Mouse (Mus musculus): Measurements from ENCODE around the gene B3gat3.
A peak's percentile ranks its signal among the peaks of the same experiment; 100 is the strongest.

B3gat3 gene

DNA sequence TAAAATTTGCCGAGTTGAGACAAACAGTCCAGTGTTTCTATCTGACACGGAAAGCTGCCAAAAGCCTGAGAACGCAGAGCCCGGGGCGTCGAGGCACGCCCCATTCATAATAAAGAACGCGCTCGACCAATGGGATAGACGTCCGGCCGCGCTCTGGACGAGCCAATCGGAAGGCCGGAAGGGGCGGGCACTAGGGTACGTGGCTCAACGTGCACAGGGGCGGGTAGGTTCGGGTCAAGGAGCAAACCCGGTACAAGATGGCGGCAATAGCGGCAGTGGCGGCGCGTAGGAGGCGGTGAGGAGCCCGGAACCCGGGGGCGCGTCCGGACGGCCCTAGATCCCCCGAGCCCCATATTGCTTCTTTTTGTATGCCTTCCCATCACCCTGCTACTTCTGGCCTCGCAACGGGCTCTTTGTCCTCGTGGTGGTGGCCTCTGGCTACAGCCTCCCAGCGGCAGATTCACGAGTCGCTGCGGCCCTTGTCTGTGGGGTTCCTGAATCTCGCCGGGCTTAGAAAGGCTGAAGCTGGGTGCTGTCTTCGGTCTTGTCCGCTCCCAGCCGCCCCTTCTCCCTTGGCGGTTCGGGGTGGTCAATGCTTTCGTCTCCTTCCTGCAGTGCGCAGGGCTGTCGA lies 22.2 kb upstream of the B3gat3 start, which contains the start of gene Ganab:
Ganab (plus strand) TSS at position 207 of the 631 bp plus-strand sequence.
- DNase-seq (ENCODE audit: extremely low read depth, insufficient read length, low spot score): peak; percentile 92

DNA sequence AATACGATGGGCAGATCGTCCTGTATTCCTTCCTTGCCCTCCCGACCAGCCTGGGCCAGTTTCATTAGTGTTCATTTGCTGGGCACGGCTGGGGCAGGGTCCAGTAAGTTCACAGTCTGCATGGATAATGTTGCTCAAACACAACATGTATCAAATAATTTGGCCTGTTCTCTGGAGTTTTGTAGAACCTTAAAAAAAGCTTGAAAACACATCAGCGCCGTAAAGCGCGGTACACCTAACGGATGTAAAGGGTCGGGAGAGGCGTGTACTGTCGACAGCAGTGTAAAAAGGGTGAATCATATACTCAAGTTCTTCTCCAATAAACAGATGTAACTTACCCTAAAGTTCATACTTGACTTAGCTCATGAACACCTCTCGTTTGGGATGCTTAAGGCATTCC lies 21.6 kb upstream of the B3gat3 start:
- no peak for DNase-seq (ENCODE audit: extremely low read depth, insufficient read length, low spot score)

DNA sequence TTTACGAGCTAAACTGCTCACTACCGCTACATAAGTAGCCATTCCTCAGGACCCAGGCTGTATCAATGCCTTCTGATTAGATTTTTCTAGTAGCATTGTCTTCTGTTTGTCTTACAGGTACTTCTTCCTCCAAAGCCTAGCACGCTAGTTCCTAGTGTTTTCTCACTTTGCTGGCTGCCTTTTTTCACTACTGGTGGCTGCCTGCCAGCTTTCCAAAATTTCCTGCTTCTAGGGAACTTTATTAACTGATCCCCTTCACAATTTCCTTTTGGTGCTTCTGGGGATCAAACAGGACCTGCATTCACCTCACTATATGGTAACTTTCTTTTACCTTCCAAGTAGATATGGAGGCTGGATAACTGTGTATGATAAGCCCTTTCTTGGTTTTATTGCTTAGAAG lies 21.1 kb upstream of the B3gat3 start:
- DNase-seq (ENCODE audit: extremely low read depth, insufficient read length, low spot score): no peak

DNA sequence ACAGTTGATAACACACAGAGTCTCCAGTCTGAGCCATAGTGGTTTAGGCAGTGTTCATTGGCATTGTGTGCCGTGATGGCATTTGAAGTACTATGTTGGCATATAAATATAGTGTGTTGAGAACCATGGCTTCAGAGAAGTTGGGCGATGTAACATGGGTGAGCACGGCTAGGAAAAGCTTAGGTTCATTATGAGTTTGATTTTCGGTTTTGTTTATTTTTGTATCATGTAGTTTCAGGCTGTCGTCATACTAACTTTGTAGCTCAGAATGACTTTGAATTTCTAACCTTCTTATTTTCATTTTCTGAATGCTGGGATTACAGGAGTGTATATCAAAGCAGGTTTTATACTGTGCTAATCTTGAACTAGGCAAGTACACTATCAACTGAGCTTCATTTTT lies 16.8 kb upstream of the B3gat3 start:
- DNase-seq (ENCODE audit: extremely low read depth, insufficient read length, low spot score): no peak

DNA sequence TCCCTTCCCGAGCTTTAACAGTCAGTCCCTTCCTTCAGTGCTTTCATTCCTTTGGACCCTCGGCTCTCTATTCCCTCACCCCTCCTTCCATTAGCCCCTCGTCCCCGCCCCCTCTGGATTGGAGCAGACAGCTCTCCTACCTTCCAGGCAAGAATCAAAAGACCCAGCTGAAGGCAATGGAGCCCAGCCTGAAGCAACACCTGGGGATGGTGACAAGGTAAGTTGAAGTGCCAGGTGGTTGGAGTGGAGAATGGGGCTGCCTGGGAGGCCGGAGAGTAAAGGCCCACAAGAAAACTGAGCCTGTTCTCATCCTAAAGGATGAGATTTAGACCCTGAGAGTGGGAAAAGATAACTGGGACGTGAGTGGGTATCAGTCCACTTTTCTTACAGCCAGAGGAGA lies 11.6 kb upstream of the B3gat3 start:
- DNase-seq (ENCODE audit: extremely low read depth, insufficient read length, low spot score): no peak

DNA sequence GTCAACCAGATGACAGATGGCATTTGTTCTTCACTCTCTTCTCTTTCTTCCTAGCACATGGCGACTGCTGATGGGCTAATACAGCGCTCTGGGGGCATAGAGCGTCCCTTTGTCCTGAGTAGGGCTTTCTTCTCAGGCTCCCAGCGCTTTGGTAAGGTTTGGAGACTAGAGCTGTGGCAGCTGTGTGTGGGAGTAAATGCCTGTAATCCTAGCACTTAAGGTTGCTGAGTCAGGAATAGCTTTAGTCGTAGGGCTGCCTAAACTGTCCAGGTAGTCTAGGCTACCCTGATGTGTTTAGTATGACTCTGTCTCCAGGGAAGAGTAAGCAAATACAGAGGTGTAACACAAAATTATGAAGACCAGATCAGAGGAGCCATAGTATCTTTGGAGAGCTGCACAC lies 8.4 kb upstream of the B3gat3 start:
- no peak for DNase-seq (ENCODE audit: extremely low read depth, insufficient read length, low spot score)

DNA sequence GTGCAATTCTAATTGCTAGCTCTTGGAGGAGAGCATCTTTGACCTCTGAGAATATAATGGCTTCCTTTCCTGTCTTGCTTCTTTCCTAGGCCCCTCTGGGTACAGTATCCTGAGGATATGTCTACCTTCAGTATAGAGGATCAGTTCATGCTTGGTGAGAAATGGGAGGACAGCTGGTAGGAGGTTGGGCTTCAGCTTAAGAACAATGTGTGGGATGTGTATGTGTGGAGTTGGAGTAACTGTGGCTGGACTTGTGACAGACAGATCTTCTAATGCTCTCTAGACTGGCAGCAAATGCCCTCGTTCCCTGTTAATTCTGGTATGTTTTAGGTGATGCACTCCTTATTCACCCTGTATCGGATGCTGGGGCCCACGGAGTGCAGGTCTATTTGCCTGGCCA lies 6.0 kb upstream of the B3gat3 start:
- no peak for DNase-seq (ENCODE audit: extremely low read depth, insufficient read length, low spot score)

DNA sequence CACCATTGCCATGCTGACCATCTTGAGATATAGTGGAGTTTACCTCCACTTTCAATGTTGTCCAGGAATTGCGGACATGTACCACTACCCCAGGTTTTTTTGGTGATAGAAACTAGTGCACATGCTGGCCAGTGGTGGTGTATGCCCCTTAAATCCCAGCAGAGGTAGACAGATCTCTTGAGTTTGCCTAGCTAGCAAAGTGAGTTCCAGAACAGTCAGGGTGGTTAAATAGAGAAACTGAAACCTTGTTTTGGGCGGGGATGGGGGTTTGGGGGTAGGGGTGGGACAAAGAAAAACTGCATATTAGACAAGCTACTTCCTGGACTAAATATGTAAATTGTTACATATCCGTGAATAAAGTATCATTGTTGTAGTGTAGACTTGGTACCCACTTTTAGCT lies 1.2 kb upstream of the B3gat3 start:
- no peak for DNase-seq (ENCODE audit: extremely low read depth, insufficient read length, low spot score)

DNA sequence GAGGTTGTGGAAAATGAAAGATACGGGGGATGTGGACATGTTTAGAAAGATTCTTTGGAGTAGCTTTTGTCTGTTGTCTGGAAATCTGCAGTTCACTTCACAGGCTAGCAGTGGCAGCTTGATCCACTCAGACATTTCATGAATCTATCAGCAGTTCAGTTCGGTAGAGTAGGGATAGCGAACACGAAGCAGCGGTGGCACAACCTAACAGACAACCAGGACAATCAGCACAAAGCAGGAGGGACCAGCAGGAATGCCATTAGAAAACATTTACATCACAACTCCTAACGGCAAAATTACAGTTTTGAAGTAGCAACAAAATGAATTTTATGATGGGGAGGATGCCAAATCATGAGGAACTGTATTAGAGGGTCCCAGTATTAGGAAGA lies 496 bp upstream of the B3gat3 start:
- no peak for DNase-seq (ENCODE audit: extremely low read depth, insufficient read length, low spot score)

DNA sequence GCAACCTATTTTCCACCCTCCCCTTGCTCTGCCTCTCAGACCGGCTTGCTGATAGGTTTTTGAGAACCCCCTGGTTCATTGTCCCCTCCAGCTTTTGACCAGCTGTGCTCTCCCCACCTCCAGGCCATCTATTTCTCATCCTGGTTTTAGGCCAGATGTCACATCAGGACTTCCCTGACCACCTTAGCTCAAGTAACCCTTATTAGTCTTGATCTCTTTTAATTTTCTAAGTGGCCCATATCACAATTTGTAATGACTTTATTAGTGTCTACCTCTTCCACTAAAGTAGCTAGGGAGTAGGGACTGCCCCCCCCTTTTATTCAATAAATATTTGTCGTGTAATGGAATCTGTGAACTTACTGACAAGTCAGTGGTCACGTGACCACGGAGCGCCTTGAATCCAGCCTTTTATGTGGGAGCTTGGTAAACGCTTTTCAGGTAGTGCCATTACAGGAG lies 690 bp downstream of the B3gat3 start:
- peak; percentile 24 for DNase-seq (ENCODE audit: extremely low read depth, insufficient read length, low spot score)

DNA sequence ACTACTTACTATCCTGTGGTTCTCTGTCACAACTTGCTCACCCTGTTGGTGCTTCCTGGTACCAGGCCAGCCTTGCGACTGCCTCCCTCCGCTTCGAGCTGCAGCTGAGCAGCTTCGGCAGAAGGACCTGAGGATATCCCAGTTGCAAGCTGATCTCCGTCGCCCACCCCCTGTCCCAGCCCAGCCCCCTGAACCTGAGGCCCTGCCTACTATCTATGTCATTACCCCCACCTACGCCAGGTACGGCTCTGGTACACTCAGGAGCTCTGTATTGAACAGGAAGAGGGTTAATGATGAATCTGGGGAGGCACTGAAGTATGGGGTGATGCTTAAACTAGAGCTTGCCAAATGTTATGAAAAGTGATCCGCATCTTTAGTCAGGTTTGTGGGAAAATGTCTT lies 1.6 kb downstream of the B3gat3 start:
- no peak for DNase-seq (ENCODE audit: extremely low read depth, insufficient read length, low spot score)

DNA sequence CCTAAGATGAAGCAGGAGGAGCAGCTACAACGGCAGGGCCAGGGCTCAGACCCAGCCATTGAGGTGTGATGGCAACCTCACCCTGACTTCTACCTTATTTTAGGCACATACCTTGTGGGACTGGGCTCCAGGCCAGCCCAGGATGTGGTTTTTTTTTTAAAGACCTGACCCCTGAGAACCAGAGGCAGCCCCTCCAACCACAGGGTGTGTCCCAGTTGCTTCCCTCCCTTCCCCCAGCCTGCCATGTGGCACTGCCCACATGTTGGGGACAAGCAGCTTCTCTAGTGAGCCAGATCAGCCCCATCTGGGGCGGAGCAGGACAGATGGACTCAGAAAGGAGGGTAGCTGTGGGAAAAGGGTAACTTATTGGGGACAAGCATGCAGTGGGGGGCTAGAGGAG lies 6.6 kb downstream of the B3gat3 start:
- DNase-seq (ENCODE audit: extremely low read depth, insufficient read length, low spot score): no peak

DNA sequence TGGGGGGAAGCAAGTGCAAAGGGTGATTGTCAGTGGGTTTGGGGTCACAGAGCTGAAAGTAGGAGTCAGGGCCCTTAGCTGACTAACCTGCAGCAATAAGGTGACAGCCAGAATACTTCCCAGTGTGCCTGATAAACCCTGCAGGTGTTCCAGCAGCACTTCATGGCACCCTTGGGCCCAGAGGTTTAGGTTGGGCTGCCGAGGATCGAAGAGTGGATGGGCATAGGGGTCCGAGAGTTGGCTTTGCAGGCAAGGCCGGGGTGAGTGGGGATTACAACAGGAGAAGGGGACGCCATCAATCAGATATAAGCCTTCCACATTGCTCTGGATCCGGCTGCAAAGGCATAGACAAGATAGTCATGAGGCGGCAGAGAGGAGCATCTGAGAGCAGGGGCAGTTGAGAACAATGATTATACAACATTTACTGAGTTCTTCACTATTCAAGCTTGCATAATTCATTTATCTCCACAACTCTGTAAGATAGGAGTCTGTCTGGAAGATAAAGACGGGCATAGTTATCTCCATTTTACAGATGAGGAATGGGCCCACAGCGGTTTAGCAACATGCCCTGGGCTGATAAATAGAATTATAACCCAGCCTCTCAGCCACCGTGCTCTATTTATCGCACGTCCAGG lies 7.8 kb downstream of the B3gat3 start:
- no peak for DNase-seq (ENCODE audit: extremely low read depth, insufficient read length, low spot score)

DNA sequence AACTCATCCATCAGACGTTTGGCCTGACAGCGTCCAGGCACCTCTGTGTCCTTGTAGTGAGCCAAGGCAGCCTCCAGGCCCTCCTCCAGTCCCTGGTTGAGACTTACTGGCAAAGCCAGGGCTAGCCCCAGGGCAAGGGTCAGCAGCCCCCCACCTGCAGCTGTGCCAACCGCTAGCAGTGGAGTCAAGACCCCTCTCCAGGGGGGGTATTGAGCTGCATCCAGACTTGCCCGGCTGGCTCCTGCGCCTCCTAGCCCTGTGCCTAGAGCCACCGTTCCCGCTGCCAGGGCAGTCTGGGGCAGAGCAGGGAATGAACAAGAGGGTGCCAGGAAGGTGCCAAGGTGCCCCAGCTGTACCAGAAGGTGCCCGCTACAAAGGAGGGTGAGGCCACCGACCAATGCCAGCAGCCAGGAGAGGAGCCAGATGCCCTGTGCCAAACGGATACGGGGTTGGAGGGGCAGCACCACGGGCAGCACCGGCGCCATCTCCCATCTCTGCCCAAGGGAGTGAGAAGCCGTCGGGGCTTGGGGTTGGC lies 8.6 kb downstream of the B3gat3 start:
- DNase-seq (ENCODE audit: extremely low read depth, insufficient read length, low spot score): no peak

DNA sequence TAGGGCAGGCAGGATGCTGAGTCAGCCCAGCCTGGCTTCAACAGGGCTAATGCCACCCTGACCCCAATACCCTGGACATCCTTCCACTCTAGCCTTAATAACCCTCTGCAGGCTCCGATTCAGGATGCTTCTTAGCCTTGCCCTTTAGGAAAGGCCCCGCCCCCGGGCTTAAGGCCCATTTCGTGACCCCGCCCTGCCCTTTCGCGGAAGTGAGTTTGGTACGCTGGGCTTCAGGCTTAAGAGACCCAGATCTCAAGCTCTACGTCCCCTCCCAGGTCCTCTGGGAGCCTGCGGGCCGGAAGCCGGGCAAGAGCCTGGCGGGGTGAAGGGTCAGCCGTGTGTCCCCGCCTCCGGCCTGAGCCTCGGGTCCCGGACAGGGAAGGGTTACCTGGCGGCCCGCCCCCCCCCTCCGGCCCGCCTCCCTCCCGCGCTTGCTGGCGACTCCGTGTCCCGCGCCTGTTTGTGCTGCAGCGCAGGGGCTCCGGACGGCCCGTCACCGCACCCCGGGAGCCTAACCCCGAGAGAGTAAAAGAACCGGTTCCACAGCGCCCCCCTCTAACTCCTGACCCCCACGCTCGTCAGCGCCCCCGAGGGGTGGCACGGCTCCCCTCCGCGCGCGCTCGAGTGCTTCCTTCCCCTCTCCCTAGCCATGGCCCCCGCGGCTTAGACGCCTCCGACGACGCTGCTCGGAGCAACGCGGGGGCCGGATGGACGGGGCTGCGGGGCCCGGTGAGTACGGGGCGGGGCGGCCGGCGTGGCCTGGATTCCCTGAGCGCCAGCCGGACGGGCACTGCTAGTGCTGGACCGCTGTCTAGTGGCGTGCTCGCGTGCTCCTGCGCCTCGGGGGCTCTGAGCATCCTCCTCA lies 9.3 kb downstream of the B3gat3 start, which contains the start of the genes Rom1 and Eml3:
Rom1 (minus strand) TSS at position 133 of the 865 bp plus-strand sequence.
Eml3 (plus strand) TSS at position 329 of the 865 bp plus-strand sequence.
- peak; percentile 92 for DNase-seq (ENCODE audit: extremely low read depth, insufficient read length, low spot score)

DNA sequence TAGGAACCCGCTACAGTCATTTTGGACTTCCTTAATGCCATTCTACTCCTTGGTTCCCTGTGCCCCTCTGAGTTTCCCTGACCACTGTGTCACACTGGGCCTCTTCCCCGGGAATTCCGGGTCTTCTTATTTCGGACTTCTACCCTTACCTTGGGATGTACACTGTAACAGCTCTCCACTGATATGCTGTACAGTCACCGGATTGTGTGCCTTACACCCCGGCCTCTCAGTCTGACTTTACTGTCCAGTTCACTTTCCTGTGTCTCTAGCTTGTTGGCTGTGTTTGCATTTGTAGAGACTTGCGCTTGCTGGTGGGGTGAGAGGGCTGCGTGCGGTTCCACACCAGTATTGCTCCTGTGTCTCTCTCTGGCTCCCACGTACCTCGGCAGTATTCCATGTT lies 9.9 kb downstream of the B3gat3 start:
- DNase-seq (ENCODE audit: extremely low read depth, insufficient read length, low spot score): no peak

DNA sequence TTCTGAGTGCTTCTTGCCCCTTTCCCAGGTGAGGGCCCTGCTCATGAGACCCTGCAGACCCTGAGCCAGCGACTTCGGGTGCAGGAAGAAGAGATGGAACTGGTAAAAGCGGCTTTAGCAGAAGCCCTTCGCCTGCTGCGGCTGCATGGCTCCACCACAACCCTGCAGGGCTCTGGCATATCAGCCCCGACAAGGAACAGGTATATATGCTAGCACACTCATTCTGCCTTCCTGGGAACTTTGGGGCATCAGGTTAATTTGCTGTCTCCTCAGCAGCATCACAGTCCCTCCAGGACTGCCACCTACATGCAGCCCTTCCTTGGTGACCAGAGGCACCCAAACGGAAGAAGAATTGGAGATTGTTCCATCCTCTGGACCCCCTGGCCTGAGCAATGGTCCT lies 10.6 kb downstream of the B3gat3 start:
- no peak for DNase-seq (ENCODE audit: extremely low read depth, insufficient read length, low spot score)

DNA sequence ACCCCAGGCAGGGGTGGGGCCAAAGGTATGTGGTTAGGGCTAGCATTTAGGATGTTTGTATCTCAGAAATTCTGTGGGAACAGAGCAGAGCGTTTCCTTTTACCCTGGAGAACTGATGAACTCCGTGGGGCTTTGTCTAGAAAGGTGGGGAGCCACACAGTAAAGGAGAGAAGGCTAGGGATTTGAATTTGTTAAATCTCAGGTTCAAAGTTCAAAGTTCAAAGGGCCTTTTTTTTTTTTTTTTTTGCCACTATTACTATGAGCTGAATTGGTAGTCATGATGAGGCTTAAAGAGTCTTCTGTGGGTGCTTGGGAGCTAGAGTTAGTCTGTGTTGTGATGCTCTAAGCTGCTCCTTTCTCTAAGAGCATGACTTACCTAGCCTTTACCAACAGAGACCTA lies 16.6 kb downstream of the B3gat3 start:
- no peak for DNase-seq (ENCODE audit: extremely low read depth, insufficient read length, low spot score)

DNA sequence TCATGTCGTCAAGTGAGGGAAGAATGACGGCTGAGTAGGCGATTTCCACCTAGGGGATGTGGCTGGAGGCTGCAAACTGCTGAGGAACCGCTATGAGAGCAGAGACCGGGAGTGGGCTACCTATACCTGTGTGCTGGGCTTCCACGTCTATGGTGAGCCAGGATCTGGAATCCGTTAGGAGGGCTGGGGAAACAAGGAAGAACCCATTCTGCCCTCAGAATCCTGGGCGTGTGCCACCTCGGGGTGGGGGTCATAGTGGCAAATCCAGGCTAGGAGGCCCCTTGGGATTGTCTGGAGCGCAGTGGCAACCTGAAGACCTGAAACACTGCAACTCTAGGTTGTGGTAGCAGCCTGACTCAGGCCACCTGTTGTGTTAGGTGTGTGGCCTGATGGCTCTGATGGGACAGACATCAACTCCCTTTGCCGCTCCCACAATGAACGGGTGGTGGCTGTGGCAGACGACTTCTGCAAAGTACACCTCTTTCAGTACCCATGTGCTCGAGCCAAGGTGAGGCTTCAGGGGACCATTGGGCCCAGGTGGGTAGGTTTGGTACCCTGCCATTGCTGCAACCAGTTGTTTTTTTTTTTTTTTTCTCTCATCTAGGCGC lies 20.5 kb downstream of the B3gat3 start:
- DNase-seq (ENCODE audit: extremely low read depth, insufficient read length, low spot score): no peak

DNA sequence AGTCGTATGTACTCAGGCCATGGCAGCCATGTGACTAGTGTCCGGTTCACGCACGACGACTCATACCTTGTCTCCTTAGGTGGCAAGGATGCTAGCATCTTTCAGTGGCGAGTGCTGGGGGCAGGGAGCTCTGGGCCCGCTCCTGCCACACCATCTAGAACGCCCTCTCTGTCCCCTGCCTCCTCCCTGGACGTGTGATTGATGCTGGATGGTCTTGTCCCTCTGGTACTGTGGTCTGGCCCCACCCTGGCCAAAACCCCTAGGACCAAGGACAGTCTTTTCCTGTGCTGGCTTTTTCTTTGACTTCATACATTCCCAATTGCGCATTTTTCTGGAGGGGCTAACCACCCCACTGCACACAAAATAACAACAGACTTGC lies 21.0 kb downstream of the B3gat3 start:
- DNase-seq (ENCODE audit: extremely low read depth, insufficient read length, low spot score): no peak
